Mouse (Mus musculus) common myeloid progenitor, adult 5-6 weeks (primary cell): Measurements from ENCODE around the gene Sost. TPM values are rescaled to one million over a fixed set of nuclear protein-coding genes. Genes with fewer than 3 reads are reported as not detected.
"Not testable (repeated sequence)": the region's sequence is repeated elsewhere in the genome, so short reads cannot be mapped to it uniquely, and the experiment has no call there.

ENCODE experiments used
- ATAC-seq: replicated peaks from 2 replicates; pipeline ENCODE4 v1.8.0; 2016; ENCODE audit warnings: low read depth, mild to moderate bottlenecking, moderate TSS enrichment, inconsistent platforms; ENCODE audit not compliant: poor library complexity, severe bottlenecking
- total RNA-seq: library from RNA; stranded (forward); fragments of 200-1000, 187-1606 nt; gene quantifications from 2 replicates; pipeline ENCODE4 v1.2.3, GENCODE M21; 2017

The Sost gene
- not detected in 2 replicates for total RNA-seq

GRCm38 (mm10) chr11:101966965-101967614 lies at the start of gene Sost:
Gene Sost, minus strand, starts transcription at chr11:101967015.
- no peak for ATAC-seq

GRCm38 (mm10) chr11:102016136-102016535 lies 49.3 kb upstream of the Sost start:
- ATAC-seq = no peak

DNA sequence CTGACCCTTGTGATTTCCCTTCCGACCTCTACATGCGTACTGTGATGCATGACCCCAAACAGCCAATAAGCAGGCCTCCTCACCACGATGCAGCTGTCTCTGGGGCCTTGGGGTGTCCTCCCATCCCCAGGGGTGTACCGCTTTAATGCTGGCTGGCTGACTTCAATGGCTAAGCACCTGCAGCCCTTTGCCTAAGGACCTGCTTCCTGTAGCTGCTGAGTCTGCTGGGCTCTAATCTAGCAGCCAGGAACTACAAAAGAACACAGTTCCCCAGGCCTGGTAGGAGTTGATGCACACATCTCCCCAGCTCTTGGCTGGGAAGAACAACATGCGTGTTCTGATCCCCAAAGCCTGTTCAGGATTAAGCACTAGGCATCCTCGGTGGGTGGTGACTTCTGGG lies 48.7 kb upstream of the Sost start:
- no peak for ATAC-seq

- no peak for ATAC-seq
Measured at GRCm38 (mm10) chr11:102013201-102013600, 46.4 kb upstream of the Sost start.

DNA sequence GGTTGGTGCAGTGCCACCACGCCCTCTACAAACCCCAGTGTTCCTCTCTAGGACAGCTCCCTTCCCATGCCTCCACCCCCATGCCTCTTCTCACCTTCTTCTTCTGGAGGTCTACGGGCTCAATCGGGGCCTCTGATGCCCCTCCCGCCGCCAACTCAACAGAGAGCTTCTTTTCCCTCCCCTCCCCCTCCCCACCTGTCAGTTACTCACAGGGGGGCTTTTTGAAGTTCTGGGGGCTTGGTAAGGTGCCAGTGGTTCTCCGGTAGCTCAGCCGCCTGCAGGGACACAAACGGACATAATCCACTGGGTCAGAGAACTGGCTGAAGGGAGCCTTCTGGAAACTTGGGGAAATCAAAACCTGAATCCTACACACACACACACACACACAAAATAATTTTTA lies 44.7 kb upstream of the Sost start:
- no peak for ATAC-seq

GRCm38 (mm10) chr11:102010140-102010539 lies 43.3 kb upstream of the Sost start:
- no peak for ATAC-seq

GRCm38 (mm10) chr11:102008954-102009637 lies 42.3 kb upstream of the Sost start:
- ATAC-seq = no peak

- ATAC-seq = no peak
Measured at GRCm38 (mm10) chr11:102008372-102008771, 41.6 kb upstream of the Sost start.

GRCm38 (mm10) chr11:102006688-102007087 lies 39.9 kb upstream of the Sost start:
- no peak for ATAC-seq

- ATAC-seq = no peak
Measured at GRCm38 (mm10) chr11:102006271-102006670, 39.5 kb upstream of the Sost start.

DNA sequence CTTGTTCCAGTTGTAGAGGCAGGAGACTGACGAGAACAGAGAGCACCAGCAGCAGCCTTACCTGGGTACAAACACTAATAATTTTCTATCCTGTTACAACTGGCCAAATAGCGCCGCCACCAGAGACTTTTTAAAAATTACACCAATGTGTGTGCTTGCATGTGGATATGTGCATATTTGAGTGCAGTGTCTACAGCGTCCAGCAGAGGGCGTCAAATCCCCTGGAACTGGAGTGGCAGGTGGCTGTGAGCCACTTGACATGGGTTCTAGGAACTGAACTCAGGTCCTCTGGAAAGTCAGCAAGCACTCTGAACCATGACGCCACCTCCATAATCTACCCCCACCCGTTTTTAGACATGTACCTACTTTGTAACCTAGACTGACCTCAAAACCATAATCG lies 37.4 kb upstream of the Sost start:
- no peak for ATAC-seq

- ATAC-seq = no peak
Measured at GRCm38 (mm10) chr11:101999466-101999865, 32.7 kb upstream of the Sost start.

DNA sequence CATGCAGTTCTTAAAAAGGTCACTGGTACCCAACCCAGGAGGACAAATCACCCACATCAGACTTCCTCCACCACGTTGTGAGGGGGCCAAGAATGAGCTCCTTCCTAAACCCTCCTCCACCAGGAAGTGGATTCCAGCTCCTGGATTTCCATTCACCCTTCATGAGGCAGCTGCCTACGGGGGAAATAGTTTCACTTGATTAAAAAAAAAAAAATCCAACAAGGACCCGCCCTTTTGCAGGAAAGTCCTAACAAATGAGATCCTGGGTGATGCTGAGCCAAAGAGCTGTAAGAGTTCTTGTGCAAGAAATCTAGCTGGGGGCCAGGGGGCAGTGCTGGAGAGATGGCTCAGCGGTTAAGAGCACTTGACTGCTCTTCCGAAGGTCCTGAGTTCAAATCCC lies 31.4 kb upstream of the Sost start:
- no peak for ATAC-seq

GRCm38 (mm10) chr11:101995938-101996337 lies 29.1 kb upstream of the Sost start:
- ATAC-seq = no peak

GRCm38 (mm10) chr11:101994100-101994499 lies 27.3 kb upstream of the Sost start:
- no peak for ATAC-seq

DNA sequence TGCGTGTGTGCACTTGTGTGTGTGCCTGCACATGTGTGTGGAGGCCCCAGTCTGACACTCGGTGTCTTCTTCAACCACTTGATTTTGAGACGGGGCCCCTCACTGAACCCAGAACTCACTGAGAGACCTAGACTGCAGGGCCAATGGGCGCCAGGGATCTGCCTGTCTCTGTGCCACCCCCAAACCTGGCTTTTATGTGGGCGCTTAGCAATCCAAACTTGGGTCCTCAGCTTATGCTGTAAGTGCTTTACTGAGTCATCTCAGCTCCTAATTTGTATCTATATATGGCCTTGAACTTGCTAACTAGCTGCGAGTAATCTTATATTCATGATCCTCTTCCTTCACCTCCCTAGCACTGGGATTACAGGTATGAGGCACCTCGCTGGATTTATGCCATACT lies 25.6 kb upstream of the Sost start:
- no peak for ATAC-seq

DNA sequence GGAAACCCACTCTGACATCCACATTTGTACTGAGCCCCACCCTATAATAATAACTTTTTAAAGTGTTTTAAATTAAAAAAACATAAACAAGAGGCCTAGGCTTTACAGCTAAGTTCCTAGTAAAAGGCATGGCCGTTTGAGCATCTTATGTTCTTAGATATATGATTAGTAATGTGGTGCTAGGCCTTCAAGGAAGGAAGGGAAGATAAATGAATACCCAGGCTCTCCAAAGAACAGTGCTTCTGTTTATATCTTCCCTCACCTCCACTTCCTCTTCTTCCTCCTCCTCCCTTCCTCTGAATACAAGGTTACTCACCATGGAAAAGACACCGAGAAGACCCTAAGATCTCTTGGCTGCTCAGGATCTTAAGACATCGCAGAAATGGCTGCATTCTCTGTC lies 25.0 kb upstream of the Sost start:
- ATAC-seq = no peak

- no peak for ATAC-seq
Measured at GRCm38 (mm10) chr11:101990244-101990643, 23.4 kb upstream of the Sost start.

- ATAC-seq = no peak
Measured at GRCm38 (mm10) chr11:101986913-101987312, 20.1 kb upstream of the Sost start, which contains the start of gene Dusp3. Gene Dusp3, minus strand, starts transcription at chr11:101987013.

GRCm38 (mm10) chr11:101985990-101986389 lies 19.2 kb upstream of the Sost start:
- ATAC-seq = peak; percentile 45

GRCm38 (mm10) chr11:101985450-101985849 lies 18.6 kb upstream of the Sost start:
- ATAC-seq = not testable (repeated sequence)
